Mouse (Mus musculus): ENCODE data around the gene Ephb2. TPM values are rescaled to one million over a fixed set of nuclear protein-coding genes. Genes with fewer than 3 reads are reported as not detected.

The Ephb2 gene
- polyA plus RNA-seq, 1 experiment = 0.20 TPM

GRCm38 (mm10) chr4:136730501-136730900 lies 105.3 kb downstream of the Ephb2 start:
- TF ChIP-seq FLI1 (IDR thresholded peaks at IDR 0.05; ENCODE audit: low read length) (no peak), GATA1 (IDR thresholded peaks at IDR 0.05; ENCODE audit: borderline replicate concordance, low read length) (no peak)
- H3K4me1 ChIP-seq = peaks cover 48% of the 10 kb centered on the region
- H3K9me3 ChIP-seq = no peaks in the 10 kb centered on the region
- H3K36me3 ChIP-seq (replicated peaks; ENCODE audit: low read length) = no peaks in the 10 kb centered on the region
- no peak overlapping the region for H3K4me3 ChIP-seq (replicated peaks)
- H3K27me3 ChIP-seq (replicated peaks) = peaks cover 53% of the 10 kb centered on the region

- peaks cover 46% of the 10 kb centered on the region for H3K4me1 ChIP-seq
- no peaks in the 10 kb centered on the region for H3K9me3 ChIP-seq
- peaks cover 52% of the 10 kb centered on the region for H3K27me3 ChIP-seq (replicated peaks)
- no peaks in the 10 kb centered on the region for H3K36me3 ChIP-seq (replicated peaks; ENCODE audit: low read length)
- no peak overlapping the region for H3K4me3 ChIP-seq (replicated peaks)
- no peak for TF ChIP-seq GATA1 (IDR thresholded peaks at IDR 0.05; ENCODE audit: borderline replicate concordance, low read length)
Observed at GRCm38 (mm10) chr4:136729574-136729973, 106.2 kb downstream of the Ephb2 start.

- TF ChIP-seq FLI1 (IDR thresholded peaks at IDR 0.05; ENCODE audit: low read length) (no peak), GATA1 (IDR thresholded peaks at IDR 0.05; ENCODE audit: borderline replicate concordance, low read length) (no peak)
- Histone ChIP-seq H3K4me3 (replicated peaks) (no peak overlapping the region), H3K36me3 (replicated peaks; ENCODE audit: low read length) (no peaks in the 10 kb centered on the region), H3K4me1 (peaks cover 22% of the 10 kb centered on the region), H3K9me3 (no peaks in the 10 kb centered on the region), H3K27me3 (replicated peaks) (peaks cover 58% of the 10 kb centered on the region)
Observed at GRCm38 (mm10) chr4:136726941-136727340, 108.8 kb downstream of the Ephb2 start.

GRCm38 (mm10) chr4:136724731-136725130 lies 111.1 kb downstream of the Ephb2 start:
- Histone ChIP-seq H3K9me3 (0 out of 2 replicates have a peak, but pooled peaks cover 4% of the 10 kb centered on the region), H3K4me3 (replicated peaks) (no peak overlapping the region), H3K4me1 (peaks cover 6% of the 10 kb centered on the region), H3K27me3 (replicated peaks) (peaks cover 64% of the 10 kb centered on the region), H3K36me3 (replicated peaks; ENCODE audit: low read length) (no peaks in the 10 kb centered on the region)
- no peak for TF ChIP-seq FLI1 (IDR thresholded peaks at IDR 0.05; ENCODE audit: low read length)
- no peak for TF ChIP-seq GATA1 (IDR thresholded peaks at IDR 0.05; ENCODE audit: borderline replicate concordance, low read length)

- Histone ChIP-seq H3K27me3 (replicated peaks) (peaks cover 52% of the 10 kb centered on the region), H3K36me3 (replicated peaks; ENCODE audit: low read length) (no peaks in the 10 kb centered on the region), H3K9me3 (peaks cover 17% of the 10 kb centered on the region), H3K4me1 (peaks cover 11% of the 10 kb centered on the region), H3K4me3 (replicated peaks) (no peak overlapping the region)
- TF ChIP-seq GATA1 (IDR thresholded peaks at IDR 0.05; ENCODE audit: borderline replicate concordance, low read length) = no peak
- TF ChIP-seq FLI1 (IDR thresholded peaks at IDR 0.05; ENCODE audit: low read length) = no peak
Observed at GRCm38 (mm10) chr4:136722361-136723082, 113.3 kb downstream of the Ephb2 start.

GRCm38 (mm10) chr4:136721937-136722336 lies 113.9 kb downstream of the Ephb2 start:
- H3K4me1 ChIP-seq = peaks cover 12% of the 10 kb centered on the region
- H3K36me3 ChIP-seq (replicated peaks; ENCODE audit: low read length) = no peaks in the 10 kb centered on the region
- TF ChIP-seq GATA1 (IDR thresholded peaks at IDR 0.05; ENCODE audit: borderline replicate concordance, low read length) = no peak
- no peak for TF ChIP-seq FLI1 (IDR thresholded peaks at IDR 0.05; ENCODE audit: low read length)
- H3K9me3 ChIP-seq = peaks cover 17% of the 10 kb centered on the region
- no peak overlapping the region for H3K4me3 ChIP-seq (replicated peaks)
- peaks cover 53% of the 10 kb centered on the region for H3K27me3 ChIP-seq (replicated peaks)

GRCm38 (mm10) chr4:136720025-136720424 lies 115.8 kb downstream of the Ephb2 start:
- Histone ChIP-seq H3K36me3 (replicated peaks; ENCODE audit: low read length) (no peaks in the 10 kb centered on the region), H3K4me1 (peaks cover 19% of the 10 kb centered on the region), H3K9me3 (peaks cover 17% of the 10 kb centered on the region), H3K27me3 (replicated peaks) (peaks cover 53% of the 10 kb centered on the region), H3K4me3 (replicated peaks) (no peak overlapping the region)
- TF ChIP-seq GATA1 (IDR thresholded peaks at IDR 0.05; ENCODE audit: borderline replicate concordance, low read length) = no peak
- no peak for TF ChIP-seq FLI1 (IDR thresholded peaks at IDR 0.05; ENCODE audit: low read length)

GRCm38 (mm10) chr4:136718193-136718986 lies 117.4 kb downstream of the Ephb2 start:
- no peaks in the 10 kb centered on the region for H3K36me3 ChIP-seq (replicated peaks; ENCODE audit: low read length)
- peaks cover 56% of the 10 kb centered on the region for H3K27me3 ChIP-seq (replicated peaks)
- peaks cover 29% of the 10 kb centered on the region for H3K4me1 ChIP-seq
- TF ChIP-seq FLI1 (IDR thresholded peaks at IDR 0.05; ENCODE audit: low read length) (no peak), GATA1 (IDR thresholded peaks at IDR 0.05; ENCODE audit: borderline replicate concordance, low read length) (no peak)
- H3K4me3 ChIP-seq (replicated peaks) = no peak overlapping the region
- peaks cover 17% of the 10 kb centered on the region for H3K9me3 ChIP-seq

- Histone ChIP-seq H3K36me3 (replicated peaks; ENCODE audit: low read length) (no peaks in the 10 kb centered on the region), H3K27me3 (replicated peaks) (peaks cover 43% of the 10 kb centered on the region), H3K9me3 (peaks cover 17% of the 10 kb centered on the region), H3K4me3 (replicated peaks) (no peak overlapping the region), H3K4me1 (peaks cover 32% of the 10 kb centered on the region)
- no peak for TF ChIP-seq GATA1 (IDR thresholded peaks at IDR 0.05; ENCODE audit: borderline replicate concordance, low read length)
- TF ChIP-seq FLI1 (IDR thresholded peaks at IDR 0.05; ENCODE audit: low read length) = no peak
Observed at GRCm38 (mm10) chr4:136716561-136716972, 119.2 kb downstream of the Ephb2 start.

- peaks cover 34% of the 10 kb centered on the region for H3K27me3 ChIP-seq (replicated peaks)
- TF ChIP-seq FLI1 (IDR thresholded peaks at IDR 0.05; ENCODE audit: low read length) = no peak
- TF ChIP-seq GATA1 (IDR thresholded peaks at IDR 0.05; ENCODE audit: borderline replicate concordance, low read length) = no peak
- H3K4me3 ChIP-seq (replicated peaks) = no peak overlapping the region
- no peaks in the 10 kb centered on the region for H3K36me3 ChIP-seq (replicated peaks; ENCODE audit: low read length)
- peaks cover 13% of the 10 kb centered on the region for H3K9me3 ChIP-seq
- peaks cover 32% of the 10 kb centered on the region for H3K4me1 ChIP-seq
Observed at GRCm38 (mm10) chr4:136714530-136714929, 121.3 kb downstream of the Ephb2 start.
